Mouse (Mus musculus): ENCODE measurements around the gene 1700024G13Rik. TPM values are rescaled to one million over a fixed set of nuclear protein-coding genes. Genes with fewer than 3 reads are reported as not detected.
"Not testable (repeated sequence)": the region's sequence is repeated elsewhere in the genome, so short reads cannot be mapped to it uniquely, and the experiment has no call there.

The 1700024G13Rik gene
- not detected in 2 replicates for polyA plus RNA-seq (2011; ENCODE audit: insufficient read depth, insufficient read length, low replicate concordance, missing spikeins)

GRCm38 (mm10) chr14:32388196-32388595 lies at the start of gene 1700024G13Rik:
TSS of gene 1700024G13Rik (minus strand) at chr14:32388391.
- 12% methylated on average over 13 of the region's 13 CpGs for WGBS
- H3K4me3 ChIP-seq (replicated peaks; ENCODE audit: control insufficient read depth, low read depth, low read length): no peak within 1 kb of the TSS
- TF ChIP-seq POLR2A (IDR thresholded peaks at IDR 0.05; ENCODE audit: borderline replicate concordance, control insufficient read depth, low read depth, low read length) (no peak), CTCF (IDR thresholded peaks at IDR 0.05; ENCODE audit: control insufficient read depth, insufficient read depth, low read length) (no peak)
- H3K27ac ChIP-seq (ENCODE audit: control insufficient read depth, insufficient read depth, low read depth, low read length, poor library complexity): no peak within 1 kb of the TSS
- no peaks in the 10 kb centered on the region for H3K4me1 ChIP-seq (ENCODE audit: control insufficient read depth, insufficient read depth, low read length)

- TF ChIP-seq POLR2A (IDR thresholded peaks at IDR 0.05; ENCODE audit: borderline replicate concordance, control insufficient read depth, low read depth, low read length) (no peak), CTCF (IDR thresholded peaks at IDR 0.05; ENCODE audit: control insufficient read depth, insufficient read depth, low read length) (no peak)
- Histone ChIP-seq H3K4me3 (replicated peaks; ENCODE audit: control insufficient read depth, low read depth, low read length) (no peak overlapping the region), H3K27ac (ENCODE audit: control insufficient read depth, insufficient read depth, low read depth, low read length, poor library complexity) (no peak overlapping the region), H3K4me1 (ENCODE audit: control insufficient read depth, insufficient read depth, low read length) (no peaks in the 10 kb centered on the region)
- 64% methylated on average over 5 of the region's 5 CpGs for WGBS
These were observed 49.2 kb upstream of the 1700024G13Rik start for GRCm38 (mm10) chr14:32437352-32437793.

- WGBS: 40% methylated on average over 8 of the region's 8 CpGs
These were observed 40.9 kb upstream of the 1700024G13Rik start for GRCm38 (mm10) chr14:32429030-32429602.

GRCm38 (mm10) chr14:32423946-32424345 lies 35.8 kb upstream of the 1700024G13Rik start:
- WGBS: 84% methylated on average over 7 of the region's 7 CpGs

More at GRCm38 (mm10) chr14:32429030-32429602, 40.9 kb upstream of the 1700024G13Rik start:
- no peak overlapping the region for H3K4me3 ChIP-seq (replicated peaks; ENCODE audit: control insufficient read depth, low read depth, low read length)
- no peak for TF ChIP-seq CTCF (IDR thresholded peaks at IDR 0.05; ENCODE audit: control insufficient read depth, insufficient read depth, low read length)
- TF ChIP-seq POLR2A (IDR thresholded peaks at IDR 0.05; ENCODE audit: borderline replicate concordance, control insufficient read depth, low read depth, low read length): no peak
- H3K27ac ChIP-seq (ENCODE audit: control insufficient read depth, insufficient read depth, low read depth, low read length, poor library complexity): no peak overlapping the region
- H3K4me1 ChIP-seq (ENCODE audit: control insufficient read depth, insufficient read depth, low read length): no peaks in the 10 kb centered on the region

GRCm38 (mm10) chr14:32418747-32419146 lies 30.6 kb upstream of the 1700024G13Rik start:
- 86% methylated on average over 11 of the region's 11 CpGs for WGBS
- Histone ChIP-seq H3K4me3 (replicated peaks; ENCODE audit: control insufficient read depth, low read depth, low read length) (no peak overlapping the region), H3K4me1 (ENCODE audit: control insufficient read depth, insufficient read depth, low read length) (no peaks in the 10 kb centered on the region), H3K27ac (ENCODE audit: control insufficient read depth, insufficient read depth, low read depth, low read length, poor library complexity) (no peak overlapping the region)
- TF ChIP-seq CTCF (IDR thresholded peaks at IDR 0.05; ENCODE audit: control insufficient read depth, insufficient read depth, low read length) (no peak), POLR2A (IDR thresholded peaks at IDR 0.05; ENCODE audit: borderline replicate concordance, control insufficient read depth, low read depth, low read length) (no peak)

More at GRCm38 (mm10) chr14:32423946-32424345, 35.8 kb upstream of the 1700024G13Rik start:
- Histone ChIP-seq H3K4me3 (replicated peaks; ENCODE audit: control insufficient read depth, low read depth, low read length) (no peak overlapping the region), H3K27ac (ENCODE audit: control insufficient read depth, insufficient read depth, low read depth, low read length, poor library complexity) (no peak overlapping the region), H3K4me1 (ENCODE audit: control insufficient read depth, insufficient read depth, low read length) (no peaks in the 10 kb centered on the region)
- TF ChIP-seq CTCF (IDR thresholded peaks at IDR 0.05; ENCODE audit: control insufficient read depth, insufficient read depth, low read length) (no peak), POLR2A (IDR thresholded peaks at IDR 0.05; ENCODE audit: borderline replicate concordance, control insufficient read depth, low read depth, low read length) (no peak)

- TF ChIP-seq POLR2A (IDR thresholded peaks at IDR 0.05; ENCODE audit: borderline replicate concordance, control insufficient read depth, low read depth, low read length): no peak
- TF ChIP-seq CTCF (IDR thresholded peaks at IDR 0.05; ENCODE audit: control insufficient read depth, insufficient read depth, low read length): no peak
- Histone ChIP-seq H3K4me3 (replicated peaks; ENCODE audit: control insufficient read depth, low read depth, low read length) (no peak overlapping the region), H3K27ac (ENCODE audit: control insufficient read depth, insufficient read depth, low read depth, low read length, poor library complexity) (no peak overlapping the region), H3K4me1 (ENCODE audit: control insufficient read depth, insufficient read depth, low read length) (no peaks in the 10 kb centered on the region)
- 79% methylated on average over 5 of the region's 5 CpGs for WGBS
These were observed 23.9 kb upstream of the 1700024G13Rik start for GRCm38 (mm10) chr14:32412075-32412474.

- no peaks in the 10 kb centered on the region for H3K4me1 ChIP-seq (ENCODE audit: control insufficient read depth, insufficient read depth, low read length)
- no peak overlapping the region for H3K4me3 ChIP-seq (replicated peaks; ENCODE audit: control insufficient read depth, low read depth, low read length)
- WGBS: 94% methylated on average over 5 of the region's 5 CpGs
- TF ChIP-seq POLR2A (IDR thresholded peaks at IDR 0.05; ENCODE audit: borderline replicate concordance, control insufficient read depth, low read depth, low read length) (no peak), CTCF (IDR thresholded peaks at IDR 0.05; ENCODE audit: control insufficient read depth, insufficient read depth, low read length) (no peak)
- no peak overlapping the region for H3K27ac ChIP-seq (ENCODE audit: control insufficient read depth, insufficient read depth, low read depth, low read length, poor library complexity)
These were observed 21.9 kb upstream of the 1700024G13Rik start for GRCm38 (mm10) chr14:32410084-32410483.

- H3K4me3 ChIP-seq (replicated peaks; ENCODE audit: control insufficient read depth, low read depth, low read length); H3K4me1 ChIP-seq (ENCODE audit: control insufficient read depth, insufficient read depth, low read length); H3K27ac ChIP-seq (ENCODE audit: control insufficient read depth, insufficient read depth, low read depth, low read length, poor library complexity): not testable (repeated sequence)
- 61% methylated on average over 1 of the region's 1 CpGs for WGBS
These were observed 17.2 kb upstream of the 1700024G13Rik start for GRCm38 (mm10) chr14:32405399-32405798.

- Histone ChIP-seq H3K4me3 (replicated peaks; ENCODE audit: control insufficient read depth, low read depth, low read length) (no peak overlapping the region), H3K4me1 (ENCODE audit: control insufficient read depth, insufficient read depth, low read length) (no peaks in the 10 kb centered on the region), H3K27ac (ENCODE audit: control insufficient read depth, insufficient read depth, low read depth, low read length, poor library complexity) (no peak overlapping the region)
- WGBS: 45% methylated on average over 15 of the region's 15 CpGs
- TF ChIP-seq CTCF (IDR thresholded peaks at IDR 0.05; ENCODE audit: control insufficient read depth, insufficient read depth, low read length) (no peak), POLR2A (IDR thresholded peaks at IDR 0.05; ENCODE audit: borderline replicate concordance, control insufficient read depth, low read depth, low read length) (no peak)
These were observed 6.6 kb downstream of the 1700024G13Rik start for GRCm38 (mm10) chr14:32381619-32382018.
